Mouse (Mus musculus) spleen, adult 2 months (tissue): ENCODE measurements around the gene Ttc41.

Source experiments
- CTCF ChIP-seq: fragments of 200-500 bp; IDR thresholded peaks from 2 replicates; pipeline ENCODE4 v1.5.1; 2011; ENCODE audit warnings: mild to moderate bottlenecking, inconsistent platforms; ENCODE audit not compliant: insufficient read depth, insufficient read length, insufficient replicate concordance; ENCODE audit errors: extremely low read depth
- POLR2A ChIP-seq: fragments of 200-500 bp; IDR thresholded peaks from 2 replicates; pipeline ENCODE4 v1.6.1; 2011; ENCODE audit warnings: low read depth, low read length, inconsistent platforms

- TF ChIP-seq CTCF (no peak), POLR2A (no peak)
These were observed 52.6 kb downstream of the Ttc41 start for GRCm38 (mm10) chr10:86758211-86758610.
